Mouse (Mus musculus) inflammation-experienced regulatory T-cells, adult 6 months (primary cell): ENCODE results near the gene Olfr1333. TPM values are rescaled to one million over a fixed set of nuclear protein-coding genes. Genes with fewer than 3 reads are reported as not detected.
"Not testable (repeated sequence)": the region's sequence is repeated elsewhere in the genome, so short reads cannot be mapped to it uniquely, and the experiment has no call there.

Experiments used
- ATAC-seq: one replicate; pipeline ENCODE4 v1.8.0; 2017
- polyA plus RNA-seq, 3 experiments: library from polyadenylated mRNA; unstranded; fragments of 100-300 nt; shearing (Covaris generic); gene quantifications; one replicate each; pipeline ENCODE4 v1.2.1; 2017

The Olfr1333 gene
- not detected for polyA plus RNA-seq

DNA sequence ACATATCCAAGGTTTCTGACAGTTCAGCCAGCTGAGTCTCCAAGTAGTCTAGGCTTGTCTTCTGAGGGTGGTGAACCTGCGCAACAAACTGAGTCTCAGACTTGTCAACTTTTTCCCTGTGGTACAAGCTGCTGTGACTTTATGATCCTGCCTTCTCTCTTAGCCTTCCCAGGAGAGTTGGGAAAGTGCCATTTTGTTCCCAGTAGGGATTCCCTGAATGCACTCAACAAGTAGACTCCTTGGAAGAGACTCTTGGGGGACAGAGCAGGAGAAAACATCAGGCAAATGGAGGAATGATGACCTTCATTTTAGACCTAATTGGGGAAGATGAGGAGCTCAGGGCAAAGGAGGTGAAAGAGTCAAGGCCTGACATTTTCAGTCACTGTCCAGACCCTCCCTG is at the start of gene Olfr1333:
TSS of gene Olfr1333 (minus strand) at position 101 of the 400 bp plus-strand sequence.
- ATAC-seq, result no peak

GRCm38 (mm10) chr4:118867566-118867965 is 31.5 kb upstream of the Olfr1333 start:
- ATAC-seq, result no peak

GRCm38 (mm10) chr4:118864349-118864748 is 28.3 kb upstream of the Olfr1333 start, which contains the start of gene Olfr1331:
Olfr1331 (plus strand) TSS chr4:118864649.
- no peak for ATAC-seq

DNA sequence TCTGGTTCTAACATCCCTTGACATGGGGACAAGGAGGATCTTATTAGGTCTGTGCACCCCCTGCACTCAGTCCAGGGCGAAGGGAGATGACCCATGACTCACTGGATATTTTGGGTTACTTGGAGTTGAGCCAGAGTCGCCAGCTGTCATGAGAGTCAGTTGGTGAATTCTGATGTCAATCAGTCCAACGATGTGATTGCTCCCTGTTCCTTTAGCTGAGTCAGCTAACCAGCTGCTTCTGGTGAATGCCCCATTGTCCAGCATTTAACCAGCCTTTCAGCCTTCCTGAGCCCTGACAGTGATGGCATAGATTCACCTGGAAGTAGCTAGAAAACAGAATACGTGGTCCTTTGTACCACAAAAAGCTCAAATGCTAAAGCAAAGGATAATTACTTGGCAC is 26.6 kb upstream of the Olfr1333 start:
- no peak for ATAC-seq

DNA sequence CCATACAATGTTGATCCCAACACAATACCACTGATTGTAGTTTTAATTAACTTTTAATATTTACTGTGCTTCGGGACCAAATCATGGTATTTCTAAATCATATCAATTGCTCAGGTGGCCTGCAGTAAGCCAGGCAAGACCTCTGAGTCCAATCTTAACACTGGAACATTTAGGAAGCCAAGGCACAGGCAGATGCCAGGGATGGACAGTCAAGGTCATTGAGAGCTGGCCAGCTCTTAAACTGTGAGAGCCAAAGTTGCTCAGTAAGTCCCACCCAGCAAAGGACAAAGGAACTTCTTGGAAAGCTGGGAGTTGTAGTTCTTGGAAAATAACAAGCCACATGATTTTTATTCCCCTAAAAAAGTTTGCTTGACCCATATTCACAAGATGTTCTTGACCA is 25.7 kb upstream of the Olfr1333 start:
- ATAC-seq, result no peak

- ATAC-seq, result no peak
These were observed 17.2 kb downstream of the Olfr1333 start for GRCm38 (mm10) chr4:118818921-118819320.

DNA sequence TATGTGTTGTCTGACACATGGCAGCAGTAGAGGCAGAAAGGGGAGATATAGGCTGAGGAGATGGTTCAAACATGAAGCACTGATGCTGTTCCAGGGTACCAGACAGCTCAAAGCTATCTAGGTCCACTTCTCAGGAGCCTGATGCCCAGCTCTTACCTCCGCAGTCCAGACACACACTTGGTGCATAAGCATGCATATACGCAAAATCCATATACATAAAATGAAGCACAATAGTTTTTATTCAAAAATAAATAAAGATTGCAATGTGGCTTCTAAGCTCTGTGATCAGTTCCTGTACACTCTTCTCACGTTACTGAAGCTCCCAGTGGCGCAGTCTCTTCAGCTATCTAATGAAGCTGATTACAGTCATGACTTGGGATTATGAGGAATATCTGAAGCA is 26.2 kb downstream of the Olfr1333 start, which contains the start of gene Olfr1335:
TSS of gene Olfr1335 (minus strand) at position 101 of the 400 bp plus-strand sequence.
- no peak for ATAC-seq

GRCm38 (mm10) chr4:118792796-118793195 is 43.3 kb downstream of the Olfr1333 start:
- not testable (repeated sequence) for ATAC-seq

DNA sequence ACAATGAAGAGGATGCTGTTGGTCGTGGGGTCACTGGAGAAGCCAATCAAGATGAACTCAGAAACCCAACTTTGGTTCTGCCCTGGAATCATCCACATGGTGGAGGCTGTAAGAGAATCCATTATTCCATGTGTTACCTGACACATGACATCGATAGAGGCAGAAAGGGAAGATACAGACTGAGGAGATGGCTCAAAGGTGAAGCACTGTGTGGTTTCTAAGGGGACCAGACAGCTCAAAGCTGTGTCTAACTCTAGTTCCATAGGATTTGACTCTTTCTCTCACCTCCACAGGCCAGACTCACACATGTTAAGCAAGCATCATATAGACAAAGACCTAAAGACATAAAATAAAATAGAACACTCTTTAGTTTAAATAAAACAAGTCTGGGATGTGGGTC is 53.6 kb downstream of the Olfr1333 start, which contains the start of gene Olfr1337:
TSS of gene Olfr1337 (minus strand) at position 101 of the 400 bp plus-strand sequence.
- no peak for ATAC-seq

Other genes with a start within 250 kb of the Olfr1333 start
- under 1 TPM in 1 of 3 experiments, not detected in 2; 0.09 TPM for gene Cfap57, start 215.5 kb downstream of the Olfr1333 start, polyA plus RNA-seq
- 100 to 1,000 TPM; 160 to 179 (median 172) TPM for gene Ebna1bp2, start 215.5 kb downstream of the Olfr1333 start, polyA plus RNA-seq
- gene Olfr62, start 177.3 kb downstream of the Olfr1333 start, polyA plus RNA-seq, result not detected
- not detected for gene Olfr1342, start 143.5 kb downstream of the Olfr1333 start, polyA plus RNA-seq
- not detected for gene Olfr1341, start 132.8 kb downstream of the Olfr1333 start, polyA plus RNA-seq
- gene Olfr1340, start 116.1 kb downstream of the Olfr1333 start, polyA plus RNA-seq, result not detected
- not detected for gene Olfr1339, start 104.1 kb downstream of the Olfr1333 start, polyA plus RNA-seq
- gene Olfr1338, start 77.5 kb downstream of the Olfr1333 start, polyA plus RNA-seq, result not detected
- not detected for gene Olfr1337, start 53.7 kb downstream of the Olfr1333 start, polyA plus RNA-seq
- not detected for gene Olfr1335, start 26.3 kb downstream of the Olfr1333 start, polyA plus RNA-seq
- not detected for gene Olfr1331, start 28.4 kb upstream of the Olfr1333 start, polyA plus RNA-seq
- gene Olfr1330, start 52.3 kb upstream of the Olfr1333 start, polyA plus RNA-seq, result under 1 TPM in 1 of 3 experiments, not detected in 2; 0.11 TPM
- not detected for gene Olfr1329, start 81.2 kb upstream of the Olfr1333 start, polyA plus RNA-seq
- not detected for gene Olfr1328, start 102.3 kb upstream of the Olfr1333 start, polyA plus RNA-seq
- gene Lao1, start 125.3 kb upstream of the Olfr1333 start, polyA plus RNA-seq, result not detected